Mouse (Mus musculus) thymus, adult 2 months (tissue): Measurements from ENCODE around the gene Maea.
"Not testable (repeated sequence)": the region's sequence is repeated elsewhere in the genome, so short reads cannot be mapped to it uniquely, and the experiment has no call there.

Source experiments
- CTCF ChIP-seq: fragments of 200-500 bp; IDR thresholded peaks from 2 replicates; pipeline ENCODE4 v1.5.1; 2012; ENCODE audit warnings: mild to moderate bottlenecking, control low read depth, low read length, moderate library complexity, borderline replicate concordance; ENCODE audit not compliant: control insufficient read depth, poor library complexity, insufficient read depth; ENCODE audit errors: extremely low read depth
- POLR2A ChIP-seq: fragments of 200-500 bp; IDR thresholded peaks from 2 replicates; pipeline ENCODE4 v1.6.1; 2012; ENCODE audit warnings: mild to moderate bottlenecking, low read length, control low read depth, moderate library complexity; ENCODE audit not compliant: control insufficient read depth, poor library complexity, insufficient read depth; ENCODE audit errors: extremely low read depth

DNA sequence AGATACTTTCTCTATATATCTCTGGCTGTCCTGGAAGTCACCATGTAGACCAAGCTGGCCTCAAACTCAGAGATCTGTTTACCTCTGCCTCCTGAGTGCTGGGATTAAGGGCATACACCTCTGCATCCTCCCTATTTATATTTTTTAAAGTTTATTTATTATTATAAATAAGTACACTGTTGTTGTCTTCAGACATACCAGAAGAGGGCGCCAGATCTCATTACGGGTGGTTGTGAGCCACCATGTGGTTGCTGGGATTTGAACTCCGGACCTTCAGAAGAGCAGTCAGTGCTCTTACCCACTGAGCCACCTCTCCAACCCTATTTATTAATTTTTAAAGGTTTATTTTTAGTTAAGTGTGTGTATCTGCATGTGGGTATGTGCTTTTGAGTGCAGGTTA, 6.9 kb downstream of the Maea start:
- not testable (repeated sequence) for TF ChIP-seq CTCF, POLR2A
